Mouse (Mus musculus): ENCODE measurements around the gene Alkbh6.

Gene Alkbh6

GRCm38 (mm10) chr7:30308076-30309005 lies at the start of gene Alkbh6:
TSS of gene Alkbh6 (plus strand) at chr7:30308717.
- DNase-seq (ENCODE audit: extremely low read depth, low read depth, low spot score) = peak; percentile 69

GRCm38 (mm10) chr7:30265041-30265440 lies 43.5 kb upstream of the Alkbh6 start:
- DNase-seq (ENCODE audit: extremely low read depth, low read depth, low spot score) = no peak

GRCm38 (mm10) chr7:30265531-30265930 lies 43.0 kb upstream of the Alkbh6 start:
- DNase-seq (ENCODE audit: extremely low read depth, low read depth, low spot score) = no peak

GRCm38 (mm10) chr7:30265935-30266334 lies 42.6 kb upstream of the Alkbh6 start:
- no peak for DNase-seq (ENCODE audit: extremely low read depth, low read depth, low spot score)

- DNase-seq (ENCODE audit: extremely low read depth, low read depth, low spot score) = no peak
Measured at GRCm38 (mm10) chr7:30266780-30267179, 41.7 kb upstream of the Alkbh6 start.

- no peak for DNase-seq (ENCODE audit: extremely low read depth, low read depth, low spot score)
Measured at GRCm38 (mm10) chr7:30269641-30270040, 38.9 kb upstream of the Alkbh6 start.

- no peak for DNase-seq (ENCODE audit: extremely low read depth, low read depth, low spot score)
Measured at GRCm38 (mm10) chr7:30274383-30274782, 34.1 kb upstream of the Alkbh6 start.

GRCm38 (mm10) chr7:30278911-30279310 lies 29.6 kb upstream of the Alkbh6 start:
- DNase-seq (ENCODE audit: extremely low read depth, low read depth, low spot score) = no peak

- no peak for DNase-seq (ENCODE audit: extremely low read depth, low read depth, low spot score)
Measured at GRCm38 (mm10) chr7:30279536-30279935, 29.0 kb upstream of the Alkbh6 start.

- peak; percentile 25 for DNase-seq (ENCODE audit: extremely low read depth, low read depth, low spot score)
Measured at GRCm38 (mm10) chr7:30279951-30280669, 28.4 kb upstream of the Alkbh6 start, which contains the start of the genes Thap8 and Wdr62. TSS of gene Thap8 (plus strand) at chr7:30280094. TSS of gene Wdr62 (minus strand) at chr7:30280419.

- DNase-seq (ENCODE audit: extremely low read depth, low read depth, low spot score) = peak; percentile 19
Measured at GRCm38 (mm10) chr7:30280670-30281138, 27.8 kb upstream of the Alkbh6 start.

- DNase-seq (ENCODE audit: extremely low read depth, low read depth, low spot score) = no peak
Measured at GRCm38 (mm10) chr7:30281522-30281921, 27.0 kb upstream of the Alkbh6 start.

GRCm38 (mm10) chr7:30282740-30283139 lies 25.8 kb upstream of the Alkbh6 start:
- DNase-seq (ENCODE audit: extremely low read depth, low read depth, low spot score) = no peak

GRCm38 (mm10) chr7:30286701-30287410 lies 21.7 kb upstream of the Alkbh6 start:
- no peak for DNase-seq (ENCODE audit: extremely low read depth, low read depth, low spot score)

- no peak for DNase-seq (ENCODE audit: extremely low read depth, low read depth, low spot score)
Measured at GRCm38 (mm10) chr7:30288046-30288445, 20.5 kb upstream of the Alkbh6 start.

GRCm38 (mm10) chr7:30289071-30289713 lies 19.3 kb upstream of the Alkbh6 start:
- no peak for DNase-seq (ENCODE audit: extremely low read depth, low read depth, low spot score)

GRCm38 (mm10) chr7:30289714-30290399 lies 18.7 kb upstream of the Alkbh6 start:
- DNase-seq (ENCODE audit: extremely low read depth, low read depth, low spot score) = no peak

GRCm38 (mm10) chr7:30291215-30292131 lies 17.0 kb upstream of the Alkbh6 start, which contains the start of gene Clip3:
TSS of gene Clip3 (plus strand) at chr7:30291728.
- DNase-seq (ENCODE audit: extremely low read depth, low read depth, low spot score) = no peak

GRCm38 (mm10) chr7:30293795-30294194 lies 14.7 kb upstream of the Alkbh6 start:
- DNase-seq (ENCODE audit: extremely low read depth, low read depth, low spot score) = no peak

Measured in fat pad, adult 2 months (tissue).